Mouse (Mus musculus): ENCODE results near the gene Trappc1. TPM values are rescaled to one million over a fixed set of nuclear protein-coding genes. Genes with fewer than 3 reads are reported as not detected.

Trappc1 gene
- total RNA-seq, 4 experiments from 2014 or later: 63.4 to 70.8 (median 67.0) TPM

DNA sequence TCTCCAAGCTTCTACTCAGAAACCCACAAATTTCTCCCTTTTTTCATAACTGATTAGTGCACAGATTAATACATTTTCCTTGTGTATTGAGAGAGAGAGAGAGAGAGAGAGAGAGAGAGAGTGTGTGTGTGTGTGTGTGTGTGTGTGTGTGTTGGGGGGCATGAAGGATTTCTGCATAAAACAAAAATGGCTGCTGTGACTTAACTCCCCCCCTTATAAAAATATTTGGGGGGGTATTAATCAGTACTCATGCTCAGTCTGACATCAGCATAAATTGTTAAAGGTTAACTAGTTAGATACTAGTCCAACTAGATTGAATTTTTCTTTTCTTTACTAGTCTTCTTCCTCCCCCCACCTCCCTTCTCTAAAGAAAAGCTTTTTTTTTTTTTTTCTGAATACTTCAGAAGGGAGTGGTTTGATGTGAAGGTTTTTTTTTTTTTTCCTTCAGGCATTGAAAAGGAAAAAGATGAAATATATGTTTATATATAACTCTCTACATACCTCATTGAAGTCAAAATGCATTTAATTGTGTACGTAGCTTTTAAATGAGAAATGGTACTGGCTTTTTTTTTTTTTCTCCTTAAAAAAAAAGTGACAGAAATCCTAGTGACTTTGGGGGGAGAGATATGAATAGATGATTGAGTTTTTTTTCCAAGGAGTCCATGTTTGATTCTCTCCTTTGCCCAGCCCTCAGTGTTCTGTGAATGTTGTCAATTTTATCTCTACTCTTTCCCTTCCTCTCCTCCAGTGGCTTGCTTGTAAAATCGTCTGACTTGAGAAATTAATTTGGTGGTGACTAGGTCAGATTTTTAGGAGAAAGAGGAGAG, 46.4 kb downstream of the Trappc1 start:
- no peak for DNase-seq

DNA sequence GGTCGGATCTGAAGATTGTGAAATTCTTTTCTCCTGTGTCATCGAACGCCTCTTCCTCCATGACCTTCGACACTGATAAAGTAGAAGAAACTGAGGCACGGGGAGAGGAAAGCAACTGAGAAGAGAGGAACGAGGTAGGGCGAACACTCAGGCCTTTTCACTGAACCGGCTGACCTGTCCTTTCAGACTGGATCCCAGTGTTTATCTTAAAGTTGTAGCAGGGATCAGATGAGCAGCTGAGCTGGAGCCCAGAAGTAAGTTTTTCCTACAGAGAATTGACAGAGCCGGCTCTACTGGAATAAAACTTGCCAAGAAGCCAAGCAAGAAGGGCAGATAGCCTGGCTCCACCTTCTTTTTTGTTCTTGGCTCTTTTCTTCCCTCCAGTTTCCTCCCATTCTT, 47.0 kb downstream of the Trappc1 start:
- DNase-seq: no peak

DNA sequence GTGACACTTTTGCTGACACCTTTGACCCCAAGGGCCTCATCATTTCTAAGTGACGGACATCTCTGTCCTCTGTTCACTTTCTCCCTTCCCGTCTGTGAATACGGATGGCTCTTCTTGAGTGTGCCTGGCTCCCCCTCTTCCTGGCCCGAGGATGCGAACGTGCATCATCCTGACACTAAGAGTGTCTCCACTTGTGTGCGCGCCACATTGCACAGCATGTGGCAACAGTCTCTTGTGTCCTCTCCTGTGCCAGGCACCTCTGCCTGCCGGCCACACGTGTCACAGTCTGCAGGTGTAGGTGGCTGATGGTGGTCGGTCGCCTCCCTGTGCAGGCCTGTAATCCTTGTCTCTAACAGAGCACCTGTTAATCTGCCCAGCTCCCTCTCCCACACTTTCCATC, 47.8 kb downstream of the Trappc1 start:
- DNase-seq: no peak

DNA sequence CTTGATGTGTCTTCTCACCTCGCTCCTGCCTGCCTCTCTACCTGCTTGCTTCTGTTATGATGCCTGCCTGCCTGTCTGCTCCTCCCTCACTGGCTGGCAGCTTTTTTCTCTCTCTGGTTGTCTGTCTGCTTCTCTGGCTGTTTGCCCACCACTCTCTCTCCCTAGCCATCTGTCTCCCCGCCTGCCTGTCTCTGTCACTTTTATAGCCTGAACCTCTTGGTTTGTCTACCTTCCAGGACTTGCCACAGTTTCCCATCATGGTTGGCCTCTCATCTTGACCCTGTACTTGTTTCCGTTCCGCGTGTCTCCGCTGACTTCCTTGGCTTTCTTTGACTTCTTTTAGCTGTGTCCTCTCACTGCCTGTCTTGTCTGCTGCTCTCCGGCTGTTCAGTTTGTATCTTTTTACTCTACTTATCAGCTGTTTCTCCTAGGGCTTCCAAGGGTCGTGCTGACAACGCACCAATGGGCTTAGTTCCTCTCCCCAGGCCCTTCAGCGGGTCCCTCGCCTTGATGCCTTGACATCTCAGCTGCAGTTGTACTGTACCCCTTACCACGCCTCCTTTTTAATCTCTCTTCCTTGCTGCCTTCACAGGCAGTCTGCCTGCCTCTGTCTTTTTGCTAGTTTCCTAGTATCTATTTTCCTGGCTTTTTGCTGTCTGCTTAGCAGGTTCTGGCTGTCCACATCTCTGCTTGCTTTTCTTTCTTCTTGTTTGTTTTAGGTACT, 48.4 kb downstream of the Trappc1 start:
- DNase-seq: no peak

DNA sequence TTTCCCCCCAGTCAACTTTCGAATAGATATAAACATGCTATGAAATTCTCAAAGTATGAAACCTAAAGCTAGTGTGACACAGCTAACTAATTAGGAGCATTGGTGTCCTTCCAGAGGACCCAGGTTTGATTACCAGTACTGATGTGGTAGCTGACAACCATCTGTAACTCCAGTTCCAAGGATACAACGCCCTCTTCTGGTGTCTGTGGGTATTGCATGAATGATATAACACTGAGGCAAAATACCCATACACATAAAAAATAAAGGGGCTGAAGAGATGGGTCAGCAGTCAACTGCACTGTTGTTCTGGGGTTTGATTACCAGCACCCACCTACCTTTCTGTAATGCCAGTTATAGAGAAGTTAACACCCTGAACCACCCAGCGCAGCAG, 49.0 kb downstream of the Trappc1 start:
- no peak for DNase-seq

DNA sequence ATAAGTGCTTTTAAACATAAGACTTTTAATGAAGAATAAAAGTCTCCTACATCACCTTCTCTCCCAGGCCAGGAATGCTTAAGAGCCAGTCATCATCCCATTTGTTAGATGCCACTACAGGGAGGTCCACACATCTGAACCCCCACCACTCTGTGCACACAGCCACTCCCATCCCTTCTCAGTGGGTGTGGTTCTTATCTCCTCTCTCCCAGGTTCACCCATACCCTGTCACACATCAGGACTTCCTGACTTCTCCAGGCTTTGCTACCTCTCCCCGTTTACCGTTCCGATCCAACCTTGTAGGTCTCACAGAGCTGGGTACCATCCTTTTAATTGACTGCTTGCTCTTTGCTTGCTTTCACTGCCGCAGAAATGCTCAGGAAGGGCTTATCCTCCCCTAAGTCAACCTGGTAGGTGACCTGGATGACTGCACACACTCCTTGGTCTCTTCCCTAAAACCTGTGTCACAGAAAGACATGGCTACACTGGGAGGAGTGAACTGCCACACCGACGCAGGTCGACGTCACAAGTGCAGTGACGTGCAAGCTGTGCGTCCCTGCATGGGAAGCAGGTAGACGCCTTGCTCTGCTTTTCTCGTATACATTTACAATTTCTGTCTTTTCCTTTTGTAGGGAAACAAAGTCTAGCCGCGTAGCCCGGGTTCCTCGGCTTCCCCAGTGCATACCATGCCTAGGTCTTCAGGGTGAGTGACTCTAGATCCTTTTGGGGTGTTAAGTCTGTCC, 49.6 kb downstream of the Trappc1 start:
- DNase-seq: no peak

Other genes with a start within 250 kb of the Trappc1 start
- gene Vamp2, start 235.5 kb upstream of the Trappc1 start, total RNA-seq (2022): 100 to 1,000 TPM; 118 to 221 (median 178) TPM
- gene Per1, start 228.8 kb upstream of the Trappc1 start, total RNA-seq (2022): 100 to 1,000 TPM in 1 of 4 experiments, 10 to 100 TPM in 3; 30.0 to 119 (median 51.6) TPM
- gene Hes7, start 203.6 kb upstream of the Trappc1 start, total RNA-seq (2022): under 1 TPM in 2 of 4 experiments, not detected in 2; 0.18 to 0.22 TPM
- gene 9130213A22Rik, start 201.4 kb upstream of the Trappc1 start, total RNA-seq (2022): under 1 TPM; 0.26 to 0.95 (median 0.84) TPM
- 1 to 10 TPM in 3 of 4 experiments, under 1 TPM in 1; 0.87 to 2.2 (median 1.7) TPM for gene Aloxe3, start 198.1 kb upstream of the Trappc1 start, total RNA-seq (2022)
- not detected for gene Alox12b, start 167.0 kb upstream of the Trappc1 start, total RNA-seq (2022)
- not detected for gene Alox8, start 126.1 kb upstream of the Trappc1 start, total RNA-seq (2022)
- gene Gucy2e, start 86.9 kb upstream of the Trappc1 start, total RNA-seq (2022): not detected
- 10 to 100 TPM in 2 of 4 experiments, 1 to 10 TPM in 2; 6.4 to 14.8 (median 10.0) TPM for gene Cntrob, start 205 bp upstream of the Trappc1 start, total RNA-seq (2022)
- gene Kcnab3, start 2.3 kb downstream of the Trappc1 start, total RNA-seq (2022): 10 to 100 TPM in 3 of 4 experiments, 1 to 10 TPM in 1; 7.3 to 22.1 (median 16.2) TPM
- 10 to 100 TPM in 1 of 4 experiments, 1 to 10 TPM in 3; 5.0 to 10.2 (median 6.7) TPM for gene Rnf227, start 16.5 kb downstream of the Trappc1 start, total RNA-seq (2022)
- 100 to 1,000 TPM in 2 of 4 experiments, 10 to 100 TPM in 2; 89.8 to 169 (median 115) TPM for gene Chd3, start 45.4 kb downstream of the Trappc1 start, total RNA-seq (2022)
- gene Naa38, start 71.5 kb downstream of the Trappc1 start, total RNA-seq (2022): 100 to 1,000 TPM; 138 to 160 (median 154) TPM
- gene Cyb5d1, start 71.7 kb downstream of the Trappc1 start, total RNA-seq (2022): 10 to 100 TPM; 53.9 to 65.7 (median 60.5) TPM
- 10 to 100 TPM in 2 of 4 experiments, 1 to 10 TPM in 2; 6.3 to 16.0 (median 10.4) TPM for gene Tmem88, start 74.3 kb downstream of the Trappc1 start, total RNA-seq (2022)
- gene Kdm6b, start 89.7 kb downstream of the Trappc1 start, total RNA-seq (2022): 10 to 100 TPM; 20.4 to 44.2 (median 35.1) TPM
- gene Dnah2, start 225.1 kb downstream of the Trappc1 start, total RNA-seq (2022): 1 to 10 TPM in 1 of 4 experiments, under 1 TPM in 3; 0.14 to 1.0 (median 0.70) TPM
- gene Efnb3, start 236.2 kb downstream of the Trappc1 start, total RNA-seq (2022): under 1 TPM; 0.77 to 0.86 (median 0.81) TPM